Mouse (Mus musculus): ENCODE results near the gene Osbpl10.
"Not testable (repeated sequence)": the region's sequence is repeated elsewhere in the genome, so short reads cannot be mapped to it uniquely, and the experiment has no call there.

Gene Osbpl10

DNA sequence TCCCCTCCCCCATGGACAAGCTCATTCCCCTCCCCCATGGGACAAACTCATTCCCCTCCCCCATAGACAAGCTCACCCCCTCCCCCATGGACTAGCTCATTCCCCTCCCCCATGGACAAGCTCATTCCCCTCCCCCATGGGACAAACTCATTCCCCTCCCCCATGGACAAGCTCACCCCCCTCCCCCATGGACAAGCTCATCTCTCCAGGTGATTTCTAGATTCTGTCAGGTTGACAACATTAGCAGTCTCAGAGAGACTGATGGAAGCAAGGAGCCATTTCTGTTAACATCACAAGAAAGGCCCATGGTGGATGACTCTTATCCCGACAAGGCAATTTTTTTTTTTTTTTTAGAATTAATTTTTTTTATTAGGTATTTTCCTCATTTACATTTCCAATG, 52.7 kb downstream of the Osbpl10 start:
- in situ Hi-C loops (cut with MboI; ENCODE audit: low sequenced_read_pairs): not testable (repeated sequence)

DNA sequence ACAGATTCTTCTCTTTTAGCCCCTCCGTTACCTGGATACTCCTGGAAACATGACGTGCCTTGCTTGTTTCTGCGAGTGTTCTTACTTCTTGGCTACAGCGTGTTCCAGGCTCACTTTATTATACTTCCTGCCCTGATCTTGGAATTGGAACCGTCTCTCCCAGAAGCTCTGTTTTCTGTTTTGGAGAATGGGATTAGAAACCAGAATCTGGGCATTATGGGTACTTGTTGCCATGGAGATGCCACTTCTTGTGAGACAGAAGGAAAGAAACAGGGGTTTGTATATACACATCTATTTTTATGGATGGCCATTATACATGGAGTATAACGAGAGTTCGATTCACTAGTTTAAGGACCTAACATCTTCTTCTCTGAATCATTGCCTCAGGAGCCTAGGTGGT, 54.4 kb downstream of the Osbpl10 start:
- in situ Hi-C loops (cut with MboI; ENCODE audit: low sequenced_read_pairs): no loop called here

DNA sequence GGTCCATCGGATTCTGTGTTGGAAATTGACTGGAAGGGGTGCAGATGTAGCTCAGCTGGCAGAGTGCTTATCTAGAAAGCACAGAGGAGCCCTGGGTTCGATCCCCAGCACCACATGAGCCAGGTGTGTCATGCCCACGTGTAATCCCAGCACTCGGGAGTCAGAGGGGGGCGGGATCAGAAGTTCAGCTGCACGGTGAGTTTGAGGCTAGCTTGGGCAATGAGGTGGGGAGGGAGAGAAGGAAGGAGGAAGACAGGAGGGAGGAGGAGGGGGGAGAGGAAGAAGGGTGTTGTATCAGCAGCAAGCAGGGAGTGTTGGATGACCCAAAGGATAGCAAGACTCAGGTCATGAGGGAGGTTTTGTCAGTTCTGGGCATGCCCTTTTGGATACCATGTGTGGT, 55.9 kb downstream of the Osbpl10 start:
- in situ Hi-C loops (cut with MboI; ENCODE audit: low sequenced_read_pairs): no loop called here

DNA sequence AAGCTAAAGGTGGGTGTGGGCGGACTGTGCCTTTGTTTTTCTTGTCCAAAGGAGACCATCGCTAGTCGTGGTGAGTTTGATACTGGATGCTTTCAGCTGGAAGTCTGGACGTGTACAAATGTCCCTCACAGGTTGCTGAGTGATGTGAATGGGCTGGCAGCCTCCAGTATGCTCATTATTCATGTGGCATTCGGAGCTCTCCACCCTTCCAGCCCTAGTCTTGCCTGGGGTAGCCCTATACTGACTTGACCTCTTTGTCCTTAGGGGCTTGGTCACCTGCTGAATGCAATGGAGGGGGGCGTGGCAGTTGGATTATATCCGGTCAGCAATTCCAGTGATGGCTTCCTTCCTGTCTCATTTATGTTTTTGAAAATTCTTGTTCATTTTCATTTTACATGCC, 56.4 kb downstream of the Osbpl10 start:
- in situ Hi-C loops (cut with MboI; ENCODE audit: low sequenced_read_pairs): no loop called here

DNA sequence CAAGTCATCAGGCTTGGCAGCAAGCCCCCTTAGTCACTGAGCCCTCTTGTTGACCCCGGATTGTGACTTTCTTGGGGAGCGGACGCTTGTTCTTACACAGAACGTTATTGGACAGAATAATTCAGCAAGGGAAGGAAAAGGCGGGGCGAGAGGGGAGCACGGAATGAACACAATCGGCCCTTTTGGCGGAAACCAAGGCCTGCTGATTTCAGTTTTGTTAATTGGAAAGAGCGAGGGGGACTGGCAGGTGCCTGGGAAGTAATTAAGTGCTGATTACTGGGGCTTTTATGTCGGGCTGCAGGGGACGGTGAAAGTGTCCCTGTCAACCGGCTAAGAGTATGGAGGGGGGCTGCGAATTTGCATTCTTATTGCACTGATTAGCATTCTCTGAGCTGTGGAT, 59.8 kb downstream of the Osbpl10 start:
- in situ Hi-C loops (cut with MboI; ENCODE audit: low sequenced_read_pairs): no loop called here

DNA sequence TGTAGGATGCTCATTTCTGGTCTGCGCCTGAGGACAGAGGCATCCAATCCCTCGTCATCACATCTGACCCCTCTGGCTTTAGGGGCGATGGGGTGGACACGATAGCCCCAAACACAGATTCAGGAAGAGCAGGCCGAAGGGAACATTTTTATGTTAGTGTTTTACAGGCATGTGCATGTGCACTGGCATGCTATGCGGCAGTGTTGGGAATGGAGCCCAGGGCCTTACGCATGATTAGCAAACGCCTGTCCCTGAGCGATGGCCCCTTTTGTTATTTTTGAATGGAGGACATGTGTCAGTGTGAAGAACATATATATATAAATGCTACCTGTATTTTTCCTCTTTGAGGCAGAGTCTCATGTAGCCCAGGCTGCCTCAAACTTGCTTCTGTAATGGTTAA, 60.3 kb downstream of the Osbpl10 start:
- in situ Hi-C loops (cut with MboI; ENCODE audit: low sequenced_read_pairs): no loop called here

DNA sequence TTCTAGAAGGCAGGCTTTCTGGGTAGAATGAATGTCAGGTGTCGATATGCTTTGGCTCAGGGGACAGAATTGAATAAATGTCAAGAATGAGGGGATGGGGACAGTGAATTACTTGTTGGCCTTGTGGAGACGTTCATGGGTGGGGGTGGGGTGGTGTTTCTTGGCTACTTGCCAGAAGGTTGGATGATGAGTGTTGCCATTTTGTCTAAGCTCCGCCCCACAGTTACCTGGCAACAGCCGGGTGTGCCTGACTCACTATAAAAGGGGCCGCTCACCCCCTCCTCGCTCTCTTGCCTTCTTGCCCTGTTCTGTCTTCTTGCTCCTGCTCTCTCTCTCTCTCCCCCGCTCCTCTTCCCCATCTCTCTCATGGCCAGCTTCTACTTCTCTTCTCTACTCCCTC, 60.9 kb downstream of the Osbpl10 start:
- in situ Hi-C loops (cut with MboI; ENCODE audit: low sequenced_read_pairs): no loop called here

DNA sequence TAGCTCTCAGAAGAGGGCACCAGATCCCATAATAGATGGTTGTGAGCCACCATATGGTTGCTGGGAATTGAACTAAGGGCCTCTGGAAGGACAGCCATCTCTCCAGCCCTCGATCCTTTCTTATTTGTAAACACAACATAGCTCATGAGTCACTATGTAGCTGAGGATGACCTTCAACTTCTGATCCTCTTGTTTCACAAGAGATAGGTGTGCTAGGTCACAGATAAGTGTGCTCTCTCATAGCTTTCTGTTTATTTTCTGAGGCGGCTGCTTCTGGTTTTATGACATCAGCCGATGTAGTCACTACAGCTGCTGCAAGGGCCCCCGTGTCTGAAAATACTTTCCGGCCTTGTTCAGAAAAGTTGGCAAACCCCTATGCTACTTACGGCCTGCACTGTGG, 64.2 kb downstream of the Osbpl10 start:
- in situ Hi-C loops (cut with MboI; ENCODE audit: low sequenced_read_pairs): no loop called here

DNA sequence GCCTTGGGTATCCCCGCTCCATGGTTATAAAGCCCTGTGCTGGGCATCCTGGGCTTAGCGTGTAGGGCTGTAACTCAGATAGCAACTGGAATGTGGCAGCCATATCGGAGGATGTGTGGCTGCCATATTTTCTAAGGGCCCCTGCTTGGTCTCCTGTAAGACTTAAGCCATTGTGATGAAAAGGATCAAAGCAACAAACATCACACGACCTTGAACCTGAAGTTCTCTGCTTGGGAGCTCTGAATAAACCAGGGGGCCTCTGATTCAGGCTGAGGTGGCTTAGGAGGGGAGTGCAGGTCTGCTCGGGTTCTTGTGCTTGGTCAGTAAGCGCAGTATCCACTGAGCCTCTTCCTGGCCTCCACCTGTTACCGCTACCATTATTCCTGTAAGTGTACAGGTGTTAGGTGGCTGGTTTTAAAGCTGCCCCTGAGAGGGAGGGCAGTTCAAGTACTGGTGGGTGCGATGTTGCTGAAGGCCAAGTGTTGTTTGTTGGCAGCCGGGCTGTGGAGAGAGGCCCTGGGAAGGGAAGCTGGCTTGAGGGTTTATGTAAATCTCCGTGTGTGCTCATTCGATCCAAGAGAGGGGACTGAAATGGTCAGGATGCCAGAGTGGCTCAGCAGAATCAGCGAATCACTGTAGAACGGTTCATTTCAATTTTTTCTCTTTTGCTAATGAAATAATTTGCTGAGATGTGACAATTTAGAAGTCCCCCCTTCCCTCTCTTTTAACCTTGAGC, 64.8 kb downstream of the Osbpl10 start:
- in situ Hi-C loops (cut with MboI; ENCODE audit: low sequenced_read_pairs): no loop called here

DNA sequence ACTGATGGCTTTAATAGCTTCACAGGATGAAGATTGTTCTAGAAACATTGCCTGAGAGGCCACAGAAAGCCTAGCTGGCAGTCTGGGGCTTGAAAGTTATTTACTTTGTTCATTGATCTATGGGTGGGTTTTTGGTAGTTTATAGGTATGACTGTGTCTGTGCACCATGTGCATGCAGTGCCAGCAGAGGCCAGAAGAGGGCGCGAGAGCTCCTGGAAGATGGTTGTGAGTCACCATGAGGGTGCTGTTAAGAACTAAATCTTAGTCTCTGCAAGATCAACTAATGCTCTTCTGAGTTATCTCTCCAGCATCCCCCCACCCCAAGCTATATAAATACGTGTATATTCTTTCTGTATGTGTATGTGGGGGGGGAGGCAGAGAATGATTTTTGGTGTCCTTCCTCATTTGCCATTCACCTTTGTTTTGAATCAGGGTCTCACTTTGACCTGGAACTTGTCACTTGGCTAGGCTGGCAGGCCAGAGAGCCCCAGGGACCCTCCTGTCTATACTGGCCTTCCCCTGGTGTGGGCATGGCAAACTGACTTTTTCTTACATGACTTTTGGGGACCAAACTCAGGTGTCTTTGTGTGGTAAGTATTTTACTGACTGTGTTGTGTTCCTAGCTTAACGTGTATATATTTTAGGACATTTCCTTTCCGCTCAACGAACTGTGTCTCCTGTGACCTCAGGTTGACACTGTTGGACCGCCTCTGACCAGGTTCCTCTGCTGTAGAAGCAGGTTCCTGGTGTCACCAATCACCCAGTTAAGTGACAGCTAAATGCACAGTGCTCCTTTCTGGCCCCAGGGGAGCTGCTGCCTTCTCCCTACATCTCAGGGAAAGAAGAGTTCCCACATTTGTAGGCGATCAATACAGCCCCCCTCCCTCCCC, 65.8 kb downstream of the Osbpl10 start:
- in situ Hi-C loops (cut with MboI; ENCODE audit: low sequenced_read_pairs): no loop called here

DNA sequence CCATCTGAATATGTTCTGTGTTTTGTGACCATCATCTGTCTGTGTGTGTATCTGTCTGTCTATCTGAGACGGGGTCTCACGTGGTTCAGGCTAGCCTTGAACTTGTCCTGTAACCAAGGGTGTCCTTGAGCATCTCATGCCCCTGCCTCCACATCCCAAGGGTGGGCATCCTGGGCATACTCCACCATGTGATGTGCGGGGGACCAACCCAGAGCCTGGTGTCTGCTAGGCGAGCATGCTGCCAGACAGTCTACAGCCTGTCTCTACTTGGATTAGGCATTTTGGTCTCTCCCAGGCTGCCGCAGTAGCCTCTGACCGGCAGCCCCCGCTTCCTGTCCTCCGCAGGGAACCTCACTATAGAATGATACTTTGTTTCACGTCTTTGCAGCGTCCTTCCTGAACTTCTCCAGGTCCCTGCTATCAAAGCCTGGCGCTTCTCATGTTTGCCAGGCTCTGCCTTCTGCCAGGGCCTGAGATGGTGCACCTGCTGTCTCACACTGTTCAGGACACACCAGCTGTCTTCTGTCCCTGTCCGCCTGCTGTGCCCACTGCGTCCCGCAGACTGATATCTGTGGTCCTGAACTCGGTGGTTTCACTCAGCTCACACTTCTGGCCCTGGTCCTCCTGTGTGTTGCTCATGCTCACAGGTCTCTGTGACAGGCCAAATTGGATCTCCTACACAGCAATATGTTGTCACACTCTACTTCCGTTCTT, 66.9 kb downstream of the Osbpl10 start:
- in situ Hi-C loops (cut with MboI; ENCODE audit: low sequenced_read_pairs): no loop called here

DNA sequence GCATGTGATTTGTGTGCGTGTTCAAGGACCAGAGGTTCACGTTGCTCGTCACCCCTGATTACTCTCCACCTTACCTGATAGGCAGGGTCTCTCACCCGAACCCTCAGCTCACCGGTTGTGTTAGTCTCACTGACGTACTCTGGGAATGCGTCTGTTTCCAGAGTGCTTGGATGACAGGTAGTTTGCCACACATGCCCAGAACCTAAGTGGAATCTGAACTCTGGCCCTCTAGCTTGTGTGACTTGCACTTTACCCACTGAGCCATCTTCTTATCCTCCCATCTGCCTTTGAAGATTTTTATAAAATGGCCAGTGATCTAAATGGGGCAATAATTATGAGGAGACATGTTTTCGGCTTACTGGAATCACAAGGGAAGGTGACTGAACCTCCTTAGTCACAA, 68.3 kb downstream of the Osbpl10 start:
- in situ Hi-C loops (cut with MboI; ENCODE audit: low sequenced_read_pairs): no loop called here

DNA sequence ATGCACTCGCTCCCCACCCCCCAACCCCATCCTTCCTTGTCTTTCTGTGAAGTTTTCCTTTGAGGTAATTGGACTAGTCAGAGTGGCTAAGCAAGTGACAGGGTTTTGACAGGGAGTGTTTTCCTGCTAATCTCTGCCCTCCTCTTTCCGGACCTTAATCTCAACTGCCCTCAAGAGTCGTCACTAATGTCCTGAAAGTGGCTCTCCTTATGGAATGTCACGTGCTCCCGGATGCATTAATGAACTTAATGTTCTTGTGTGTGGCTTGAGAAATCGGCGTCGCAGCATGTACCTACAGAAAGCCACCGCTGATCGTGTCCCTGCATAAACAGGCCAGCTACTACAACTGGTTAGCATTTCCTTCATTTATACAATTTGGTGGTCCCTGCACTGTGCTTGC, 70.0 kb downstream of the Osbpl10 start:
- in situ Hi-C loops (cut with MboI; ENCODE audit: low sequenced_read_pairs): no loop called here

DNA sequence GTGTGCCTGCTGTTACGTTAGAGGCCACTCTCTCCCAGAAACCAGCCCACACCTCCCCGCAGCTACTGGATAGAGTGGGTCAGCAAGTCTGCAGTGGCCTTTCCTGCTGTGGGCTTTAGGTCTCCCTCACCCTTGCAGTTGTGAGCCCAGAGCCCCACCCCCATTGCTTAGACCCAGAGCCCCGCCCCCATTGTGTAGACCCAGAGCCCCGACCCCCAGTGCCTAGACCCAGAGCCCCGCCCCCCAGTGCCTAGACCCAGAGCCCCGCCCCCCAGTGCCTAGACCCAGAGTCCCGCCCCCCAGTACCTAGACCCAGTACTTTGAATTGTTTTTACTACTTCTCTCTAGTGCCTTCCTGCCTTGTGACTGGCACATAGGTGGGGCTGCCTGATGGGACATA, 70.5 kb downstream of the Osbpl10 start:
- in situ Hi-C loops (cut with MboI; ENCODE audit: low sequenced_read_pairs): no loop called here

DNA sequence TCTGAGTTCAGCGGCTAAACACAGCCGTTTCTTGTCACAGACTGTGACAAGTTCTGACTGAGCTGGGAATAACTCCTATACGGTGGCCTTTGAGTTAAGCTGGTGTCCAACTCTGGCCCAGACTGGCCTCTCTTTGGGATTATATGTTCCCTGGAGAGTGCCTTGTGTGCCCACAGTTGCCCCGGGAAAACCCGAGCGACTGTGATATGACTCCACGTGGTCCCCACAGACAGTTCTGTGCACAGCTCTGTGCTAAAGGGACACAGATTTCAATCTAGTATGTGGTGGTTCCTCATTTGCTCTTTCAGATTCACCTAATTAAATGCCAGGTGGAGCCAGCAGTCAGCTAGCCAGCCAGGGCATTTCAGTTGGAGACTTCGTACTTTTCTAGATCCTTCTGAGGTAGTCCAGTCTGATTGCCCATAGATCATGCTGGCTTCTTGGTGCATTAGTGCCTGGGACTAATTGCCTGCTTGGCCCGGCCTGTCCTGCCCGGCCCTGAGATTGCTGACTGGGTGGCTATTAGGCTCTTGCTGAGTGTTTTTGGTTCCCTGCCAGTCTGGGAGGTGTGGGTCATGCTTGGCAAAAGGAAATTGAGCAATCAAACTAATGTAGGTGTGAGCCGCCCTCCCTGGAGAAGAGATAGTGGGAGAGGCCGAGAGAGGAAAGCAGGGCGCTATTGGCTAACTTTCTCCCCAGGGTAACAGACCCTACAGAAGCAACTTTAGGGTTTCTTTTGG, 71.8 kb downstream of the Osbpl10 start:
- in situ Hi-C loops (cut with MboI; ENCODE audit: low sequenced_read_pairs): no loop called here

DNA sequence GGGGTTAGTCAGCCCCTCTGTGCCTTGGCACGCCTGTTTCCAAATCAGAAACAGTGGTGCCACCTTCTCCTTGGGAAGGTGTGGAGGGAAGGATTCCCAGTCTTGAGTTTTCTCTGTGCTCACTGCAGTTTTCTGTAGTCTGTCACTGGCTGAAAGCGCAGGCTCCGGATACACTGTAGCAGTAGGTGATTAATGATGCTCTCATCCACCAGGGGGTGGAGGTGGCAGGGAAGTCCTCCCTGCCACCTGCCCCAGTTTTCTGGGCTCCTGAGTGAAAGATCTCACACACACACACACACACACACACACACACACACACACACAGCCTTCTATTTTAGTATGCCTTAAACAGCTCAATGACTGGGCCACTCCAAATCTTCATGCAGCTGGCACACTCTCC, 73.6 kb downstream of the Osbpl10 start:
- in situ Hi-C loops (cut with MboI; ENCODE audit: low sequenced_read_pairs): no loop called here

DNA sequence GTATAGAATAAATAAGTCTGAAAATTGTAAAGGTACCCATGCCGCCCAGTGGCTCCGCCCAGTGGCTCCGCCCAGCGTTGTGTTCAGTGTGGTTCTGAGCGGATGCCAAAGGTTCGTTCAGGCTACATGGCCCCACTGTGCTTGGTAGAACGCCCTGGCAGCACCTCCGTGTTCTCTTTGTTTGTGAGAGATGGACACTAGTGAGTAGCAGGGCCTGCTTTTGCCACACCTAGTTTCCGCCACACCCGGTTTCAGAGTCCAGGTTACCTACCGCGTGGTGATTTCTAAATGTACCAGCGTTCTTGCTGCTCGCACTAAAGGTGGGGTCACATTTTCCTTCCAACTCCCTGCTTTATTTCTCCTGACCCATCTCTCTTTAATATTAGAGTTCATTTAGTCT, 75.4 kb downstream of the Osbpl10 start:
- in situ Hi-C loops (cut with MboI; ENCODE audit: low sequenced_read_pairs): no loop called here

DNA sequence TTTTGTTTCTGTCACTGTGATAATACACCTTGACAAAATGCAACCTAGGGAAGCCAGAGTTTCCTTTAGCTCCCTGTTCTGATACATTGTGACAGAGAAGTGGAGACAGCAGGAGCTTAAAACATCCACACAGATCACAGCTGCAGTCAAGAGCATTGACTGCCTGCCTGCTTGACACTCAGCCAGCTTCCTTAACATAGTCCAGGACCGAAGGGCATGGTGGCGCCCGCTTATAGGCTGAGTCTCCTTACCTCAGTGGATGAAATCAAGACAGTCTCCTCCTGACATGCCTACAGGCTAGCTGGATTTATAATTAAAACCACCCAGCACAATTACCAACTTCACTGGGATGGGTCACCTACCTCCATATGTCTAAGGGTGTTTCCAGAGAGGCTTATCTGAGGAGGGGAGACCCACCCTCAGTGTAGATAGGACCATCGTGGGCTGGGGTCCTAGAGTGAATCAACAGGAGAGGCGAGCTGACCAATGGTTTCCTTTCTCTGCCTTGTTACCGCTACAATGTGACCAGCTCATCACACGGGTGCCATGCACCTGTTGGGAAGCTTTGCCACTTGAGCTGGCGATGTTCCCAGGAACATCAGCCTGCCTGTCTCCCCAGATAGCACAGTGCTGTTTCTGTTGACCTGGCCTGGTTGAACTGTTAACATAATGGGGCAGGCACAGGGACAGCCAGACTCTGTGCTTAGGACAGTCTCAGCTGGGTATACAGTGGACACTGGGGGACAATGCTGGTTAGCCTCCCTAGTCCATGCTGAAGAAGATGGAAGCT, 76.9 kb downstream of the Osbpl10 start:
- in situ Hi-C loops (cut with MboI; ENCODE audit: low sequenced_read_pairs): no loop called here

DNA sequence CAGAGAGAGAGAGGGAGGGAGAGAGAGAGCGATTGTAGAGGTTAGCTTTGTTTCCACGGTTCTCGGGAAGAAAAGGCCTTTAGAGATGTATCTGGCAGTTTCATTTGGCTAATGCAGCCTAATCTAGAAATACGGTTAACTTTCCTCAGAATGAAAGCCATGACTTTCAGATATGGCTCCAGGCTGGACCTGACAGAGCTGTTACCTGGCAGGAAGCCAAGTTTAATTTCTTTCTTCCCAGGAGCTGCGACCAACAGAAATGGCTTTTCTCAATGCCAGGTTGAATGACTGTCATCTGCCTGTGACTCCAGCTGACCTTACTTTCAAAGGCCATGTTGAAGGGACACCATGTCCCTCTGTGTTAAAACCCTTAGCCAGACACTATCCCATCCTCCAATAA, 80.4 kb downstream of the Osbpl10 start:
- in situ Hi-C loops (cut with MboI; ENCODE audit: low sequenced_read_pairs): no loop called here

DNA sequence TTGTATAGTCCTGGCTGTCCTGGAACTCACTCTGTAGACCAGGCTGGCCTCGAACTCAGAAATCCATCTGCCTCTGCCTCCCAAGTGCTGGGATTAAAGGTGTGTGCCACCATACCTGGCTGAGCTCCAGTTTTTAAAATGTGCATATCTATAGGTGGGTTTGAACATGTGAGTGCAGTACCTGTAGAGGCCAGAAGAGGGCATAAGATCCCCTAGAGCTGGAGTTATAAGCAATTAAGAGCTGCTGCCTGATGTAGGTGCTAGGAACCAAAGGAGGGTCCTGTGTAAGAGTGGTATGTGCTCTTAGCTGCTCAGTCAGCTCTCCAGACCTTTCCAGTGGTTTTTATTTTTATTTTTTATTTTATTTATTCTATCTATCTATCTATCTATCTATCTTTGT, 86.5 kb downstream of the Osbpl10 start:
- in situ Hi-C loops (cut with MboI; ENCODE audit: low sequenced_read_pairs): no loop called here

All from CH12F3 (cell line).